Mouse (Mus musculus) forebrain, embryonic 14.5 days (tissue): Measurements from ENCODE around the gene Tmem89. TPM values are rescaled to one million over a fixed set of nuclear protein-coding genes. Genes with fewer than 3 reads are reported as not detected.

ENCODE experiments used
- polyA plus RNA-seq: library from polyadenylated mRNA; unstranded; fragments of >200 nt; fragmentation: Nextera tagmentation; extraction: Ambion mirVana; gene quantifications from 2 replicates; pipeline ENCODE4 v1.2.1, GENCODE M21; 2014

Tmem89 gene
- polyA plus RNA-seq, 1 experiment from 2014 or later = not detected

Other genes with a start within 250 kb of the Tmem89 start
- 32.4 and 39.1 TPM in 2 replicates for gene Prkar2a, start 225.3 kb upstream of the Tmem89 start, polyA plus RNA-seq
- 217 and 221 TPM in 2 replicates for gene Ip6k2, start 130.8 kb upstream of the Tmem89 start, polyA plus RNA-seq
- gene Nckipsd, start 106.3 kb upstream of the Tmem89 start, polyA plus RNA-seq = 13.6 and 19.2 TPM in 2 replicates
- gene Celsr3, start 88.3 kb upstream of the Tmem89 start, polyA plus RNA-seq = 10.7 and 17.6 TPM in 2 replicates
- 10.6 and 14.7 TPM in 2 replicates for gene Slc26a6, start 61.3 kb upstream of the Tmem89 start, polyA plus RNA-seq
- gene Uqcrc1, start 22.0 kb downstream of the Tmem89 start, polyA plus RNA-seq = 453 TPM in 2 replicates
- 1.1 and 1.2 TPM in 2 replicates for gene Col7a1, start 39.0 kb downstream of the Tmem89 start, polyA plus RNA-seq
- 0.15 and 0.25 TPM in 2 replicates for gene Ucn2, start 71.4 kb downstream of the Tmem89 start, polyA plus RNA-seq
- 16.0 and 20.8 TPM in 2 replicates for gene Pfkfb4, start 77.2 kb downstream of the Tmem89 start, polyA plus RNA-seq
- gene Shisa5, start 123.9 kb downstream of the Tmem89 start, polyA plus RNA-seq = 40.8 and 48.9 TPM in 2 replicates
- gene Trex1, start 145.1 kb downstream of the Tmem89 start, polyA plus RNA-seq = 11.1 and 11.9 TPM in 2 replicates
- gene Atrip, start 159.5 kb downstream of the Tmem89 start, polyA plus RNA-seq = 27.3 and 29.6 TPM in 2 replicates
- 19.4 and 21.2 TPM in 2 replicates for gene Ccdc51, start 167.9 kb downstream of the Tmem89 start, polyA plus RNA-seq
- 652 and 758 TPM in 2 replicates for gene Tma7, start 168.0 kb downstream of the Tmem89 start, polyA plus RNA-seq
- 13.9 and 15.7 TPM in 2 replicates for gene Plxnb1, start 180.8 kb downstream of the Tmem89 start, polyA plus RNA-seq
- gene Fbxw21, start 247.4 kb downstream of the Tmem89 start, polyA plus RNA-seq = not detected in 2 replicates